In the genomic region with DNA sequence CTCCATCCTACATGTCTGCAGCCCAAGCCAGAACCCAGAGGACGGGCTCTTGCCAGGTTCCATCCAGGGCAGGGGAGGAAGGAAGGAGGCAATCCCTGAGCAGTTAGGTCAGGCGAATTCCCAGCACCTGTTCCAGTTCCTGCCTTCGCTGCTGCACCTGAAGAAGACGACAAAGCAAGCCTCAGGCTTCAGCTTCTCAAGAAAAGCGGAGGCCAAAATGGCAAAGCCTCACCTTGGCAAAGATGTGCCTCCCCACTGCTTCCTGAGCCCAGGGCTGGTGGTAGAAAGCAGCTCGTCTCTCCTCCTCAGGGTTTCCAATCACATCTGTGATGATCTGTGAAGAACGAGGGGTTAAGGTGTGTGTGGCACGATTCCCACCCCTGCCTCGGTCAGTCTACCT, we compare ENCODE assay signal across 29 mouse cellular contexts. TPM values are rescaled to one million over a fixed set of nuclear protein-coding genes. Genes with fewer than 3 reads are reported as not detected.
DNase-seq lines count a peak whose midpoint lies in the region; TF ChIP-seq lines count a peak whose summit lies in the region.
"Had no signal": no experiment of that assay in that cellular context is flagged by ENCODE, and none has a peak within 500 bp of the region (broad histone marks: within the 10 kb centered on the region; RNA-seq: fewer than 3 reads in every experiment).

No protein-coding gene starts in this region.

- no peak overlapping the region for H3K4me3 ChIP-seq in cerebellum, adult 2 months (replicated peaks; ENCODE audit: insufficient read depth, low read depth, low read length)
- H3K4me3 ChIP-seq: embryonic facial prominence, embryonic 10.5 days; embryonic facial prominence, embryonic 13.5 days; erythroblast, embryonic 14.5 days; forebrain, embryonic 12.5 days; forebrain, embryonic 15.5 days; hindbrain, embryonic 12.5 days; hindbrain, embryonic 15.5 days had no signal

- H3K27ac ChIP-seq in cerebellum, adult 2 months (ENCODE audit: insufficient read depth, low read length) = peak overlapping the region; percentile 12
- H3K27ac ChIP-seq: embryonic facial prominence, embryonic 10.5 days; embryonic facial prominence, embryonic 13.5 days; forebrain, embryonic 12.5 days; forebrain, embryonic 15.5 days; hindbrain, embryonic 12.5 days; hindbrain, embryonic 15.5 days had no signal

- no peaks in the 10 kb centered on the region for H3K27me3 ChIP-seq in cerebellum, adult 2 months (ENCODE audit: control insufficient read depth, insufficient read depth, low read length)
- H3K27me3 ChIP-seq: embryonic facial prominence, embryonic 13.5 days; forebrain, embryonic 12.5 days; forebrain, embryonic 15.5 days; hindbrain, embryonic 12.5 days; hindbrain, embryonic 15.5 days had no signal

- WGBS in cerebellum, adult 2 months = 22% methylated on average over 9 of the region's 9 CpGs

- TF ChIP-seq POLR2A in cerebellum, adult 2 months (IDR thresholded peaks at IDR 0.05; ENCODE audit: borderline replicate concordance, insufficient read depth, low read length) = no peak

- DNase-seq in cerebellum, adult 2 months = peak; percentile 54 to 62
- DNase-seq in cerebellum, adult 11 months = no peak
- DNase-seq in brain, adult 2 months (ENCODE audit: low read depth, low spot score) = peak; percentile 44
- peak; percentile 35 for DNase-seq in cerebellum, adult 8-10 months
- DNase-seq in cerebellum, postnatal 10 days = peak; percentile 45 to 50
- DNase-seq in c-Kit-positive CD71-positive TER-119-positive erythroid progenitor cells, embryonic 14.5 days (ENCODE audit: low spot score) = no peak
- no peak for DNase-seq in left cerebral cortex, adult 11 months (ENCODE audit: low spot score)
- DNase-seq: adrenal gland, adult 2 months; adrenal gland, postnatal 14 days; embryo, embryonic 11 days; gastrocnemius, postnatal 10 days; heart, adult 11 months; kidney, adult 8-10 months had no signal

- peaks cover 39% of the 10 kb centered on the region for H3K4me1 ChIP-seq in cerebellum, adult 2 months (ENCODE audit: control insufficient read depth, insufficient read depth, low read length)

- TF ChIP-seq CTCF in cerebellum, adult 2 months (IDR thresholded peaks at IDR 0.05; ENCODE audit: borderline replicate concordance, insufficient read depth, low read depth, low read length) = no peak

RNA-seq across cellular contexts. Expression of a gene that starts 8.0 kb away (rescaled TPM):
- polyA plus RNA-seq in cerebellum, adult 2 months (2012; rRNA removed) = 307 and 343 TPM in 2 replicates

RNA-seq across cellular contexts. Expression of a gene that starts 8.1 kb away (rescaled TPM):
- 21.3 and 22.8 TPM in 2 replicates for polyA plus RNA-seq in cerebellum, adult 2 months (2012; rRNA removed)

RNA-seq across cellular contexts. Expression of a gene that starts 8.8 kb away (rescaled TPM):
- polyA plus RNA-seq in cerebellum, adult 2 months (2012; rRNA removed) = 114 and 144 TPM in 2 replicates

RNA-seq across cellular contexts. Expression of a gene that starts 12.5 kb away (rescaled TPM):
- polyA plus RNA-seq in cerebellum, adult 2 months (2012; rRNA removed) = 0.36 and 0.43 TPM in 2 replicates
- polyA plus RNA-seq: adrenal gland, adult 2 months; erythroblast, embryonic 14.5 days; heart, postnatal 0 days had no signal

RNA-seq across cellular contexts. Expression of a gene that starts 37.7 kb away (rescaled TPM):
- not detected in 2 replicates for polyA plus RNA-seq in cerebellum, adult 2 months (2012; rRNA removed)
- polyA plus RNA-seq: adrenal gland, adult 2 months; brain, embryonic 14.5 days; C2C12; CD4-positive, CD25-positive, alpha-beta regulatory T cell, adult 4 months; cortical plate, adult 2 months; embryonic facial prominence, embryonic 10.5 days; embryonic facial prominence, embryonic 13.5 days; erythroblast, embryonic 14.5 days; forebrain, embryonic 12.5 days; forebrain, embryonic 15.5 days; heart, embryonic 11.5 days; heart, embryonic 14.5 days; heart, postnatal 0 days; hindbrain, embryonic 12.5 days; hindbrain, embryonic 15.5 days; intestine, embryonic 14.5 days; intestine, postnatal 0 days had no signal

Comparison
In these comparisons a context has a peak if more than half of its experiments do, and no peak if none do; other contexts are left out.
1. DNase-seq: peak in cerebellum, adult 2 months (2 of 2), brain, adult 2 months (single experiment), cerebellum, adult 8-10 months (single experiment) and cerebellum, postnatal 10 days (2 of 2); none in cerebellum, adult 11 months (single experiment), c-Kit-positive CD71-positive TER-119-positive erythroid progenitor cells, embryonic 14.5 days (single experiment) and left cerebral cortex, adult 11 months (single experiment).